Mouse (Mus musculus): ENCODE measurements around the gene Dio1. TPM values are rescaled to one million over a fixed set of nuclear protein-coding genes. Genes with fewer than 3 reads are reported as not detected.
A peak's percentile ranks its signal among the peaks of the same experiment; 100 is the strongest.

Gene Dio1
- polyA plus RNA-seq (2015; fragmentation: Nextera tagmentation; extraction: Ambion mirVana) = not detected in 2 replicates

DNA sequence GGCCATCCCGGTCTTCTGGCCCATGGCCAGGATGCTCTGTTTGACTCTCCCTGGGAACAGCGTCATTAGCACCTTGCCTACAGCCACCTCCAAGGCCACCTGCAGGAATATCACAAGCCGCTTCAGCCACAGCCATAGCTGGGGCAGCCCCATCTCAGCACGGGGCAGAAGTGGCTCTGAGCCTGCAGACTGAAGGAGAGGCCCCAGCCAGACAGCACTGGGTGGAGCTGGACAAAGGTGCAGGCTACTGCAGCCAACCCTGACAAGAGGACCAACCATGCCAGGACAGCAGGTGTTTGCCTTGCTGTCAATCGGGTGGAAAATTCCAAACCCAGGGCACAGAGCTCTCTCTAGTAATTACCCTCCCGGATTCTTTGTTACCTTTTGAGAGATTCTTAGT, at the start of gene Dio1:
Gene Dio1, minus strand, starts transcription at position 204 of the 400 bp plus-strand sequence.
- H3K27ac ChIP-seq = no peak within 1 kb of the TSS

GRCm38 (mm10) chr4:107354543-107354942, 47.6 kb upstream of the Dio1 start:
- Histone ChIP-seq H3K27me3 (no peaks in the 10 kb centered on the region), H3K36me3 (peaks cover 25% of the 10 kb centered on the region), H3K9me3 (no peaks in the 10 kb centered on the region), H3K4me2 (no peak overlapping the region), H3K9ac (peak overlapping the region; percentile 39), H3K4me3 (no peak overlapping the region), H3K4me1 (replicated peaks) (peaks cover 12% of the 10 kb centered on the region), H3K27ac (peak overlapping the region; percentile 52)
- peak; percentile 80 for ATAC-seq (ENCODE audit: low FRiP score)
- 29% methylated on average over 4 of the region's 4 CpGs for WGBS

More for the DNA sequence above, at the start of gene Dio1:
- WGBS = 64% methylated on average over 6 of the region's 6 CpGs
- no peaks in the 10 kb centered on the region for H3K36me3 ChIP-seq
- no peaks in the 10 kb centered on the region for H3K4me1 ChIP-seq (replicated peaks)
- ATAC-seq (ENCODE audit: low FRiP score) = no peak
- no peak within 1 kb of the TSS for H3K4me3 ChIP-seq
- no peaks in the 10 kb centered on the region for H3K27me3 ChIP-seq
- no peak within 1 kb of the TSS for H3K4me2 ChIP-seq
- no peak within 1 kb of the TSS for H3K9ac ChIP-seq
- H3K9me3 ChIP-seq = no peaks in the 10 kb centered on the region

- ATAC-seq (ENCODE audit: low FRiP score) = no peak
- no peaks in the 10 kb centered on the region for H3K27me3 ChIP-seq
- H3K36me3 ChIP-seq = peaks cover 22% of the 10 kb centered on the region
- peaks cover 12% of the 10 kb centered on the region for H3K4me1 ChIP-seq (replicated peaks)
- peak overlapping the region; percentile 52 for H3K27ac ChIP-seq
- H3K9me3 ChIP-seq = no peaks in the 10 kb centered on the region
- no peak overlapping the region for H3K4me2 ChIP-seq
- peak overlapping the region; percentile 39 for H3K9ac ChIP-seq
- WGBS = 77% methylated on average over 5 of the region's 5 CpGs
- no peak overlapping the region for H3K4me3 ChIP-seq
Observed at GRCm38 (mm10) chr4:107354126-107354525, 47.2 kb upstream of the Dio1 start.

DNA sequence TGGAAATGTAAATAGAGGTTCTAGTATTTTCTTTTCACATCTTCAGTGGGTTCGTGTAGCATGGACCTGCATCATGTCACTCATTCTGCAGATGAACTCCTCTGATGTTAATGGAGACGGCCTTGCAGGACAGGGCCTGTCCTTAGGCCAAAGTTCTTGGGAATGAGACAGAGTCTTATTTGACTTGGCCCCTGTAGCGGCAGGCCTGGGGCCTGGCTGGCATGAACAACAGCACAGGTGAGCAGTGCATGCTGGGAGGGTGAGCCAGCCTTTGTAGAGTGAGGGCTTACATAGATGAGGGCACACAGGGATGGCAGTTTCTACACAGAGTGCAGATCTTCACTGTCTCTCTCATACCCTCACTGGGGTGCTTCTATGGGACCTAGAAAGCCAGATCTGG, 46.6 kb upstream of the Dio1 start:
- ATAC-seq (ENCODE audit: low FRiP score) = no peak
- peaks cover 16% of the 10 kb centered on the region for H3K4me1 ChIP-seq (replicated peaks)
- WGBS = 94% methylated on average over 3 of the region's 3 CpGs
- H3K9me3 ChIP-seq = no peaks in the 10 kb centered on the region
- H3K4me2 ChIP-seq = no peak overlapping the region
- peaks cover 21% of the 10 kb centered on the region for H3K36me3 ChIP-seq
- peak overlapping the region; percentile 39; the same call in 1 of the 2 replicates for H3K9ac ChIP-seq
- peak overlapping the region; percentile 52; the same call in 1 of the 2 replicates for H3K27ac ChIP-seq
- H3K4me3 ChIP-seq = no peak overlapping the region
- H3K27me3 ChIP-seq = no peaks in the 10 kb centered on the region

- Histone ChIP-seq H3K27ac (no peak overlapping the region), H3K4me1 (replicated peaks) (peaks cover 25% of the 10 kb centered on the region), H3K9ac (no peak overlapping the region), H3K4me3 (no peak overlapping the region), H3K27me3 (no peaks in the 10 kb centered on the region), H3K9me3 (no peaks in the 10 kb centered on the region), H3K36me3 (peaks cover 28% of the 10 kb centered on the region), H3K4me2 (no peak overlapping the region)
- ATAC-seq (ENCODE audit: low FRiP score) = no peak
Observed at GRCm38 (mm10) chr4:107351368-107351767, 44.4 kb upstream of the Dio1 start.

GRCm38 (mm10) chr4:107349311-107350008, 42.5 kb upstream of the Dio1 start:
- Histone ChIP-seq H3K9ac (no peak overlapping the region), H3K4me1 (replicated peaks) (peaks cover 21% of the 10 kb centered on the region), H3K4me3 (no peak overlapping the region), H3K9me3 (no peaks in the 10 kb centered on the region), H3K4me2 (no peak overlapping the region), H3K27me3 (no peaks in the 10 kb centered on the region), H3K36me3 (peaks cover 39% of the 10 kb centered on the region), H3K27ac (no peak overlapping the region)
- ATAC-seq (ENCODE audit: low FRiP score) = peak; percentile 61
- 78% methylated on average over 8 of the region's 8 CpGs for WGBS

GRCm38 (mm10) chr4:107348529-107349310, 41.8 kb upstream of the Dio1 start:
- 60% methylated on average over 20 of the region's 20 CpGs for WGBS
- H3K4me2 ChIP-seq = no peak overlapping the region
- peak; percentile 46; the same call in 1 of the 2 replicates for ATAC-seq (ENCODE audit: low FRiP score)

DNA sequence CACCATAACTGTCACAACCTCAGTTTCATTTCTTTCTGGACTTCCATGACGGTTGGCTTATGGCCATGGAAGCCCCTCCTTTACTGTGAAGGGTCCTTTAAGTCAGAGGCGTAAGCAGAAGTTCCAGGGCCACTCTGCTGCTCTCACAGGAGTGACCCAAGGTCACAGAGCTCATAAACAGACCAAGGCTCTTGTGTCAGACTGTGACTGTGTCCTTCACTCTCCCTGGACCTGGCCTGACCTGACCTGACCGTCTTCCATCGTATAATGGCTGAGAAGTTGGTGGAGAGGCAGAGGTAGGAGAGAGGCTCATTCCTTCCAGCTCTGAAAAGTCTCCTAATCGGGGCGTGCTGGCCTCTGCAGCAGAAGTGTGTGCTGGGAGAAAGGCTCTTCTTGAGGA, 40.3 kb upstream of the Dio1 start:
- WGBS = 87% methylated on average over 6 of the region's 6 CpGs
- no peaks in the 10 kb centered on the region for H3K27me3 ChIP-seq
- peaks cover 13% of the 10 kb centered on the region for H3K4me1 ChIP-seq (replicated peaks)
- no peak overlapping the region for H3K4me2 ChIP-seq
- H3K27ac ChIP-seq = no peak overlapping the region
- peaks cover 36% of the 10 kb centered on the region for H3K36me3 ChIP-seq
- H3K4me3 ChIP-seq = no peak overlapping the region
- no peak for ATAC-seq (ENCODE audit: low FRiP score)
- H3K9me3 ChIP-seq = no peaks in the 10 kb centered on the region
- no peak overlapping the region; the same call in 1 of the 2 replicates for H3K9ac ChIP-seq

More at GRCm38 (mm10) chr4:107348529-107349310, 41.8 kb upstream of the Dio1 start:
- Histone ChIP-seq H3K9me3 (no peaks in the 10 kb centered on the region), H3K27ac (peak overlapping the region; percentile 69), H3K4me1 (replicated peaks) (peaks cover 14% of the 10 kb centered on the region), H3K27me3 (no peaks in the 10 kb centered on the region), H3K9ac (peak overlapping the region; percentile 13; the same call in 1 of the 2 replicates), H3K4me3 (no peak overlapping the region), H3K36me3 (peaks cover 41% of the 10 kb centered on the region)

DNA sequence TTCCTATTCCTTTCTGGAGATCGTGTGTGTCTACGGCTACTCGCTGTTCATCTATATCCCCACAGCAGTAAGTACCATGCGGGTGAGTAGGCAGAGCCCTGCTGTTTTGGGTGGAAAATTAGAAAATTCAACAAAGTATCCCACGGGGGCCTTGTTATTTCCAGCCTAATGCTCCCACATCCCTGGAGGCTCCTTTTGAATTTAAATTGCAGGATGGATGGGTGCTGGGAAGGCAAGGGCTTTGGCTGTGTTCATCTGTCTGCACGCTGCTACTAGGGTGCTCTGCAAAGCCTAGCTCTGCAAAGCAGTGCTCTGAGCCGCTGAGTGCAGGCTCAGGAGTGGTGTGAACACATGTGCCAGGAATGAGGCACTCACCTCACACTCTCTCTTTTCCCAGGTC, 37.6 kb upstream of the Dio1 start:
- no peak for ATAC-seq (ENCODE audit: low FRiP score)
- Histone ChIP-seq H3K9ac (no peak overlapping the region), H3K9me3 (no peaks in the 10 kb centered on the region), H3K36me3 (peaks cover 28% of the 10 kb centered on the region), H3K27me3 (no peaks in the 10 kb centered on the region), H3K4me1 (replicated peaks) (peaks cover 13% of the 10 kb centered on the region), H3K27ac (no peak overlapping the region), H3K4me2 (no peak overlapping the region), H3K4me3 (no peak overlapping the region)
- WGBS = 76% methylated on average over 7 of the region's 7 CpGs

GRCm38 (mm10) chr4:107341354-107341753, 34.4 kb upstream of the Dio1 start:
- H3K4me2 ChIP-seq = no peak overlapping the region
- H3K9ac ChIP-seq = no peak overlapping the region
- no peak for ATAC-seq (ENCODE audit: low FRiP score)
- no peaks in the 10 kb centered on the region for H3K4me1 ChIP-seq (replicated peaks)
- H3K27me3 ChIP-seq = no peaks in the 10 kb centered on the region
- H3K4me3 ChIP-seq = no peak overlapping the region
- 48% methylated on average over 5 of the region's 5 CpGs for WGBS
- H3K36me3 ChIP-seq = peaks cover 36% of the 10 kb centered on the region
- H3K27ac ChIP-seq = peak overlapping the region; percentile 30; the same call in 1 of the 2 replicates
- no peaks in the 10 kb centered on the region for H3K9me3 ChIP-seq

DNA sequence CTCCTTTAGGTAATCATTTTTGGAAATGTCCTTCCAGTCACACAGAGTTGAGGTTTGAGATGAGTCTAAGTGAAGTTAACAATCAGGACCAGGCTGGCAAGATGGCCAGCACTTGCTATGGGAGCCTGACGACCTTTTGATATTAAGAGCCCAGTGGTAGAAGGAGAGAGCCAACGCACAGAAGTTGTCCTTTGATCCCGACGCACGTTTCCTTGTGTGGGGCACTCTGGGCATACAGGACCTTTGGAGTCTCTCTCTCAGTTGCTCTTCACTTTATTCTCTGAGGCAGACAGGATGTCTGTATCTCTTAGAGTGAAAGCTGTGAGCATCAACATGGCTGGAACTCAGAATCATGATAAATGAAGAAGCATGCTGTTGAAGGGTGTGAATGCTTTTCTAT, 30.5 kb upstream of the Dio1 start:
- ATAC-seq (ENCODE audit: low FRiP score) = no peak
- H3K9ac ChIP-seq = no peak overlapping the region
- 89% methylated on average over 5 of the region's 5 CpGs for WGBS

GRCm38 (mm10) chr4:107336356-107336755, 29.4 kb upstream of the Dio1 start:
- H3K4me3 ChIP-seq = no peak overlapping the region
- H3K4me2 ChIP-seq = no peak overlapping the region
- ATAC-seq (ENCODE audit: low FRiP score) = no peak
- H3K36me3 ChIP-seq = peaks cover 26% of the 10 kb centered on the region
- no peaks in the 10 kb centered on the region for H3K4me1 ChIP-seq (replicated peaks)
- no peaks in the 10 kb centered on the region for H3K27me3 ChIP-seq
- H3K9me3 ChIP-seq = no peaks in the 10 kb centered on the region
- no peak overlapping the region for H3K27ac ChIP-seq
- no peak overlapping the region for H3K9ac ChIP-seq
- WGBS = 88% methylated on average over 8 of the region's 8 CpGs

More for the DNA sequence above, 30.5 kb upstream of the Dio1 start:
- Histone ChIP-seq H3K9me3 (no peaks in the 10 kb centered on the region), H3K4me2 (no peak overlapping the region), H3K36me3 (peaks cover 30% of the 10 kb centered on the region), H3K27ac (no peak overlapping the region), H3K4me3 (no peak overlapping the region), H3K4me1 (replicated peaks) (no peaks in the 10 kb centered on the region), H3K27me3 (no peaks in the 10 kb centered on the region)
